Mouse (Mus musculus) intestine, postnatal 0 days (tissue): ENCODE measurements around the gene Hoxc8. TPM values are rescaled to one million over a fixed set of nuclear protein-coding genes. Genes with fewer than 3 reads are reported as not detected.
A peak's percentile ranks its signal among the peaks of the same experiment; 100 is the strongest.

Source experiments
- ATAC-seq: fragments of 200-750 bp; cut with Nextera tagmentation; 2 replicates; pipeline ENCODE4 v1.8.0; 2017; ENCODE audit warnings: mild to moderate bottlenecking, moderate TSS enrichment, moderate library complexity
- H3K27ac ChIP-seq: fragments of 300-500 bp; sonication (generic); 2 replicates; pipeline ENCODE4 v1.5.1; 2014; ENCODE audit warnings: mild to moderate bottlenecking, low read depth, low read length, moderate library complexity
- H3K27me3 ChIP-seq: fragments of 300-500 bp; sonication (generic); replicated peaks from 2 replicates; pipeline ENCODE4 v1.6.1; 2014; ENCODE audit warnings: low read length, mixed read lengths; ENCODE audit not compliant: control insufficient read depth, insufficient read depth
- H3K36me3 ChIP-seq: fragments of 300-500 bp; sonication (generic); 2 replicates; pipeline ENCODE4 v1.6.1; 2014; ENCODE audit warnings: mild to moderate bottlenecking, moderate library complexity; ENCODE audit not compliant: control insufficient read depth, insufficient read depth
- H3K4me1 ChIP-seq: fragments of 300-500 bp; sonication (generic); replicated peaks from 2 replicates; pipeline ENCODE4 v1.6.1; 2014; ENCODE audit warnings: antibody characterized with exemption, low read length, mixed read lengths; ENCODE audit not compliant: control insufficient read depth, insufficient read depth
- H3K4me2 ChIP-seq: fragments of 300-500 bp; sonication (generic); replicated peaks from 2 replicates; pipeline ENCODE4 v1.6.1; 2014; ENCODE audit warnings: low read depth, mild to moderate bottlenecking, moderate library complexity
- H3K4me3 ChIP-seq: fragments of 300-500 bp; sonication (generic); 2 replicates; pipeline ENCODE4 v1.5.1; 2014; ENCODE audit warnings: low read depth, low read length
- H3K9ac ChIP-seq: fragments of 300-500 bp; sonication (generic); 2 replicates; pipeline ENCODE4 v1.6.1; 2014; ENCODE audit warnings: mild to moderate bottlenecking, low read depth, low read length
- H3K9me3 ChIP-seq: fragments of 300-500 bp; sonication (generic); 2 replicates; pipeline ENCODE4 v1.6.1; 2016; ENCODE audit warnings: mixed run types; ENCODE audit not compliant: control insufficient read depth
- CTCF ChIP-seq: sonication (generic); IDR thresholded peaks from 2 replicates; pipeline ENCODE4 v1.5.1; 2016; ENCODE audit warnings: low read depth, mild to moderate bottlenecking, control low read depth, antibody characterized with exemption, moderate library complexity
- WGBS: fragments of 180-500 bp; shearing (Covaris S2); extraction: QIAGEN DNeasy Blood & Tissue Kit; methylation state at CpG from one replicate; pipeline ENCODE4 v1.1.7; 2014; 5-methylcytosine and 5-hydroxymethylcytosine counted together
- polyA plus RNA-seq: library from polyadenylated mRNA; unstranded; fragments of >200 nt; fragmentation: Nextera tagmentation; extraction: Ambion mirVana; gene quantifications from 2 replicates; pipeline ENCODE4 v1.2.1, GENCODE M21; 2015

Gene Hoxc8
- polyA plus RNA-seq, 1 experiment from 2014 or later: 3.5 TPM

- ATAC-seq: no peak
- Histone ChIP-seq H3K4me3 (peak overlapping the region; percentile 39), H3K4me2 (peak overlapping the region; percentile 66), H3K36me3 (no peaks in the 10 kb centered on the region), H3K27me3 (peaks cover 100% of the 10 kb centered on the region), H3K4me1 (no peaks in the 10 kb centered on the region), H3K27ac (peak overlapping the region; percentile 62), H3K9me3 (0 out of 2 replicates have a peak, but pooled peaks cover 2% of the 10 kb centered on the region), H3K9ac (peak overlapping the region; percentile 40; the same call in 1 of the 2 replicates)
- TF ChIP-seq CTCF: no peak
- 6% methylated on average over 24 of the region's 24 CpGs for WGBS
Measured at GRCm38 (mm10) chr15:103000501-103000901, 10.1 kb downstream of the Hoxc8 start.

DNA sequence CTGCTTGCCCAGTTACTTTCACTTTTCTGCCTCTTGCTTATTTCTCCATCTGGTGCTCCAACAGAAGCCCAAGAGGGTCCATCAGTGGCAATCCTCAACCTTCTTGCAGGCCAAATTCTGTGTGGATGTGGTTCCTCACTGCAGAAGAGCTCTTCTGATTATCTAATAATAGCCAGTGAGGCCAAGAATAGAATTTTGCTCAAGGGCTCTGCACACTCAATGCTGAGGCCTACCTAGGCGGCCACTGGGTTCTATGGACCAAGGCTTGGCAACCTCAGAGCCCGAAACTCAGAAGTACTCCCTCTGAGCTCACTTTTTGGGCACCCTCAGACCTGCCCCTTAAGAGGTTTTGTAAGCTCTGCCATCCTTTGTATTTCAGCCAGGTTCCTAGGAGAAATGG lies 11.0 kb downstream of the Hoxc8 start:
- Histone ChIP-seq H3K4me1 (no peaks in the 10 kb centered on the region), H3K36me3 (no peaks in the 10 kb centered on the region), H3K27me3 (peaks cover 100% of the 10 kb centered on the region), H3K4me2 (peak overlapping the region; percentile 66), H3K9me3 (0 out of 2 replicates have a peak, but pooled peaks cover 2% of the 10 kb centered on the region), H3K9ac (no peak overlapping the region), H3K27ac (no peak overlapping the region), H3K4me3 (0 out of 2 replicates have a peak overlapping the region, but pooled peaks have one; percentile 39)
- ATAC-seq: no peak
- WGBS: 50% methylated on average over 2 of the region's 2 CpGs
- no peak for TF ChIP-seq CTCF

- 0 out of 2 replicates have a peak, but pooled peaks cover 2% of the 10 kb centered on the region for H3K9me3 ChIP-seq
- H3K4me2 ChIP-seq: peak overlapping the region; percentile 66; the same call in 1 of the 2 replicates
- no peak overlapping the region for H3K9ac ChIP-seq
- no peak overlapping the region for H3K27ac ChIP-seq
- no peaks in the 10 kb centered on the region for H3K36me3 ChIP-seq
- ATAC-seq: no peak
- WGBS: 24% methylated on average over 4 of the region's 4 CpGs
- no peaks in the 10 kb centered on the region for H3K4me1 ChIP-seq
- no peak overlapping the region for H3K4me3 ChIP-seq
- H3K27me3 ChIP-seq: peaks cover 100% of the 10 kb centered on the region
- 0 out of 2 replicates have a peak, but pooled peaks have one; percentile 16 for TF ChIP-seq CTCF
Measured at GRCm38 (mm10) chr15:103002156-103002555, 11.7 kb downstream of the Hoxc8 start.

GRCm38 (mm10) chr15:103002821-103003448 lies 12.5 kb downstream of the Hoxc8 start:
- H3K4me1 ChIP-seq: 0 out of 2 replicates have a peak, but pooled peaks cover 2% of the 10 kb centered on the region
- no peaks in the 10 kb centered on the region for H3K36me3 ChIP-seq
- no peak overlapping the region for H3K4me3 ChIP-seq
- WGBS: 9% methylated on average over 13 of the region's 13 CpGs
- no peaks in the 10 kb centered on the region for H3K9me3 ChIP-seq
- ATAC-seq: no peak
- no peak overlapping the region for H3K9ac ChIP-seq
- peaks cover 100% of the 10 kb centered on the region for H3K27me3 ChIP-seq
- no peak for TF ChIP-seq CTCF
- H3K4me2 ChIP-seq: peak overlapping the region; percentile 30
- H3K27ac ChIP-seq: no peak overlapping the region; the same call in 1 of the 2 replicates

DNA sequence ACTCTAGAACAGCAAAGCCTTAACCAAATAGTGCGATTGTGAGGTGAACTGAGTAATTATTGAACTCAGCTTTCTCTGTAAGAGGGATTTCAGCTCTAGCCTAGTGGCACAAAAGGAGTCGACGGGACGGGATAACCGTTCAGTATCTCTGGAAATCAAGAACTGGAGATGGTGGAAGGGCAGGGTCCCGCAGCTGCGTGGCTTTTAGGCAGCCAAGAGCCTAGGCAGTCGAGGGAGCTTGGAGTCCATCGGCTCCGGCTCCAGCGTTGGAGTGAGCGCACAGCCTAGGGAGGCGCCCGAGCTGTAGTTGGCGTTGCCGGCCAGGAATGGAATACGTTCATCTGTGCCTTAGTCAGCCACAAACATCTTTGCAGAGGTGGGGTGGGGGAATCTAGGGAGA lies 14.9 kb downstream of the Hoxc8 start:
- Histone ChIP-seq H3K4me2 (peak overlapping the region; percentile 44), H3K4me1 (0 out of 2 replicates have a peak, but pooled peaks cover 2% of the 10 kb centered on the region), H3K9ac (no peak overlapping the region), H3K9me3 (no peaks in the 10 kb centered on the region), H3K27ac (no peak overlapping the region), H3K36me3 (no peaks in the 10 kb centered on the region), H3K4me3 (no peak overlapping the region), H3K27me3 (peaks cover 99% of the 10 kb centered on the region)
- 2% methylated on average over 17 of the region's 17 CpGs for WGBS
- TF ChIP-seq CTCF: no peak
- ATAC-seq: no peak

- no peak for ATAC-seq
- Histone ChIP-seq H3K4me2 (peak overlapping the region; percentile 44), H3K36me3 (no peaks in the 10 kb centered on the region), H3K4me3 (no peak overlapping the region), H3K4me1 (0 out of 2 replicates have a peak, but pooled peaks cover 2% of the 10 kb centered on the region), H3K27me3 (peaks cover 99% of the 10 kb centered on the region), H3K9ac (no peak overlapping the region), H3K9me3 (no peaks in the 10 kb centered on the region), H3K27ac (no peak overlapping the region)
- no peak for TF ChIP-seq CTCF
- 3% methylated on average over 5 of the region's 5 CpGs for WGBS
Measured at GRCm38 (mm10) chr15:103005797-103006196, 15.4 kb downstream of the Hoxc8 start.
